Mouse (Mus musculus) heart, postnatal 0 days (tissue): ENCODE measurements around the gene Ccnl1. TPM values are rescaled to one million over a fixed set of nuclear protein-coding genes. Genes with fewer than 3 reads are reported as not detected.

Source experiments
- ATAC-seq: fragments of 200-750 bp; cut with Nextera tagmentation; 2 replicates; pipeline ENCODE4 v1.8.0; 2017; ENCODE audit warnings: low read depth, moderate number of reproducible peaks, moderate library complexity; ENCODE audit not compliant: insufficient read depth
- DNase-seq: peaks from one replicate; pipeline ENCODE4 v3.0.0-alpha.2; 2016; ENCODE audit warnings: low spot score
- H3K27ac ChIP-seq: fragments of 300-500 bp; sonication (generic); 2 replicates; pipeline ENCODE4 v1.5.1; 2014; ENCODE audit warnings: low read depth, mild to moderate bottlenecking
- H3K27me3 ChIP-seq: fragments of 300-500 bp; sonication (generic); 2 replicates; pipeline ENCODE4 v1.6.1; 2014; ENCODE audit warnings: low read length, mixed read lengths; ENCODE audit not compliant: control insufficient read depth, insufficient read depth
- H3K36me3 ChIP-seq: fragments of 300-500 bp; sonication (generic); replicated peaks from 2 replicates; pipeline ENCODE4 v1.6.1; 2014; ENCODE audit warnings: low read length, mixed read lengths; ENCODE audit not compliant: control insufficient read depth, insufficient read depth
- H3K4me1 ChIP-seq: fragments of 300-500 bp; sonication (generic); 2 replicates; pipeline ENCODE4 v1.6.1; 2014; ENCODE audit warnings: antibody characterized with exemption; ENCODE audit not compliant: control insufficient read depth, insufficient read depth
- H3K4me2 ChIP-seq: fragments of 300-500 bp; sonication (generic); 2 replicates; pipeline ENCODE4 v1.6.1; 2014; ENCODE audit warnings: low read depth, mild to moderate bottlenecking, low read length, moderate library complexity
- H3K4me3 ChIP-seq: fragments of 300-500 bp; sonication (generic); 2 replicates; pipeline ENCODE4 v1.5.1; 2014; ENCODE audit warnings: low read depth, low read length
- H3K9ac ChIP-seq: fragments of 300-500 bp; sonication (generic); replicated peaks from 2 replicates; pipeline ENCODE4 v1.6.1; 2014; ENCODE audit warnings: low read depth, low read length, mixed read lengths
- H3K9me3 ChIP-seq: fragments of 300-500 bp; sonication (generic); replicated peaks from 2 replicates; pipeline ENCODE4 v1.6.1; 2016; ENCODE audit warnings: low read length; ENCODE audit not compliant: control insufficient read depth
- CTCF ChIP-seq: IDR thresholded peaks from 2 replicates; pipeline ENCODE4 v1.5.1; 2016; ENCODE audit warnings: antibody characterized with exemption, control low read depth, low read depth
- EP300 ChIP-seq: IDR thresholded peaks from 2 replicates; pipeline ENCODE4 v1.6.1; 2016; ENCODE audit warnings: antibody characterized with exemption, low read depth
- WGBS: fragments of 180-500 bp; shearing (Covaris S2); extraction: QIAGEN DNeasy Blood & Tissue Kit; methylation state at CpG from one replicate; pipeline ENCODE4 v1.1.7; 2014; 5-methylcytosine and 5-hydroxymethylcytosine counted together
- polyA plus RNA-seq: library from polyadenylated mRNA; unstranded; fragments of >200 nt; fragmentation: Nextera tagmentation; extraction: Ambion mirVana; gene quantifications from 2 replicates; pipeline ENCODE4 v1.2.1, GENCODE M21; 2015
- total RNA-seq: library from RNA; depleted of rRNA; stranded (reverse); fragments of >200 nt; gene quantifications from 2 replicates; pipeline ENCODE4 v1.2.3, GENCODE M21; 2014; ENCODE audit warnings: low replicate concordance

Gene Ccnl1
- total and polyA plus RNA-seq, 2 experiments from 2014 or later, result 33.9 to 38.5 TPM

- no peaks in the 10 kb centered on the region for H3K9me3 ChIP-seq
- no peaks in the 10 kb centered on the region for H3K4me1 ChIP-seq
- H3K4me2 ChIP-seq, result no peak overlapping the region
- ATAC-seq (no peak), DNase-seq (no peak)
- H3K36me3 ChIP-seq, result no peaks in the 10 kb centered on the region
- WGBS, result 59% methylated on average over 11 of the region's 11 CpGs
- H3K27ac ChIP-seq, result no peak overlapping the region
- H3K27me3 ChIP-seq, result no peaks in the 10 kb centered on the region
- TF ChIP-seq CTCF (no peak), EP300 (no peak)
- H3K9ac ChIP-seq, result no peak overlapping the region
- no peak overlapping the region for H3K4me3 ChIP-seq
These were observed 34.6 kb upstream of the Ccnl1 start for GRCm38 (mm10) chr3:65992395-65993340.

- H3K9me3 ChIP-seq, result no peaks in the 10 kb centered on the region
- no peak overlapping the region for H3K4me2 ChIP-seq
- no peaks in the 10 kb centered on the region for H3K4me1 ChIP-seq
- H3K27ac ChIP-seq, result no peak overlapping the region
- peak; percentile 44; the same call in 1 of the 2 replicates for ATAC-seq
- DNase-seq, result peak; percentile 76
- TF ChIP-seq EP300 (no peak), CTCF (peak; percentile 81)
- H3K9ac ChIP-seq, result no peak overlapping the region
- H3K36me3 ChIP-seq, result no peaks in the 10 kb centered on the region
- 11% methylated on average over 3 of the region's 3 CpGs for WGBS
- H3K4me3 ChIP-seq, result no peak overlapping the region
- H3K27me3 ChIP-seq, result no peaks in the 10 kb centered on the region
These were observed 33.1 kb upstream of the Ccnl1 start for GRCm38 (mm10) chr3:65990957-65991646.

GRCm38 (mm10) chr3:65990524-65990923 is 32.5 kb upstream of the Ccnl1 start:
- no peaks in the 10 kb centered on the region for H3K9me3 ChIP-seq
- H3K27me3 ChIP-seq, result no peaks in the 10 kb centered on the region
- no peak overlapping the region for H3K4me3 ChIP-seq
- H3K27ac ChIP-seq, result no peak overlapping the region
- TF ChIP-seq EP300 (no peak), CTCF (no peak)
- DNase-seq, result no peak
- H3K4me2 ChIP-seq, result no peak overlapping the region
- H3K36me3 ChIP-seq, result no peaks in the 10 kb centered on the region
- no peaks in the 10 kb centered on the region for H3K4me1 ChIP-seq
- 67% methylated on average over 4 of the region's 4 CpGs for WGBS
- H3K9ac ChIP-seq, result no peak overlapping the region
- no peak for ATAC-seq

- 62% methylated on average over 8 of the region's 8 CpGs for WGBS
- no peak for ATAC-seq
These were observed 30.9 kb upstream of the Ccnl1 start for GRCm38 (mm10) chr3:65988711-65989495.

GRCm38 (mm10) chr3:65976296-65976695 is 18.2 kb upstream of the Ccnl1 start:
- 59% methylated on average over 3 of the region's 3 CpGs for WGBS
- Histone ChIP-seq H3K4me2 (no peak overlapping the region), H3K4me3 (no peak overlapping the region), H3K36me3 (no peaks in the 10 kb centered on the region), H3K9ac (no peak overlapping the region), H3K4me1 (peaks cover 19% of the 10 kb centered on the region), H3K9me3 (no peaks in the 10 kb centered on the region), H3K27ac (no peak overlapping the region), H3K27me3 (no peaks in the 10 kb centered on the region)
- DNase-seq (no peak), ATAC-seq (no peak)
- TF ChIP-seq EP300 (no peak), CTCF (no peak)

More at GRCm38 (mm10) chr3:65988711-65989495, 30.9 kb upstream of the Ccnl1 start:
- Histone ChIP-seq H3K4me2 (no peak overlapping the region), H3K27ac (no peak overlapping the region), H3K4me1 (no peaks in the 10 kb centered on the region), H3K9ac (no peak overlapping the region), H3K27me3 (no peaks in the 10 kb centered on the region), H3K36me3 (no peaks in the 10 kb centered on the region), H3K9me3 (no peaks in the 10 kb centered on the region), H3K4me3 (no peak overlapping the region)
- no peak for DNase-seq
- no peak for TF ChIP-seq CTCF
- TF ChIP-seq EP300, result no peak
